Mouse (Mus musculus): ENCODE data around the gene Hnf4a.
"Not testable (repeated sequence)": the region's sequence is repeated elsewhere in the genome, so short reads cannot be mapped to it uniquely, and the experiment has no call there.

Gene Hnf4a

GRCm38 (mm10) chr2:163620451-163620850, 113.8 kb downstream of the Hnf4a start:
- DNase-seq (ENCODE audit: low read depth, low spot score): no peak

GRCm38 (mm10) chr2:163621401-163621800, 114.8 kb downstream of the Hnf4a start:
- DNase-seq (ENCODE audit: low read depth, low spot score): not testable (repeated sequence)

Measured in ZHBTc4 (cell line).